In the genomic region with DNA sequence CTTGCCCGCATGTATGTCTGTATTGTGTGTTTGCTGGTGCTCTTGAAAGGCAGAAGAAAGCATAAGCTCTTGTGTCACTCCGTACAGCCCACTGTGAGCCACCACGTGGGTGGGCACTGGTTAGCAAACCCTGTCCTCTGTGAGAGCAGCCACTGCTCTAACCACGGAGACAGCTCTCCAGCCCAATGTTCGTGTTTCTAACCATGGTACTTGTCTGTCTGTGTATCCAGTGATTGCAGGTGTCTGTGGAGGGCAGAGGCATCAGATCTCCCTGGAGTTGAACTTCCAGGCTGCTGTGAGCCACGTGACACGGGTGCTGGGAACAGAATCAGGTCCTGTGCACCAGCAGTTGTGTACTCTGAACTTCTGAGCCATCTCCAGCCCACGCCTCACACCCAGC, we compare ENCODE assay signal across 29 mouse cellular contexts. TPM values are rescaled to one million over a fixed set of nuclear protein-coding genes. Genes with fewer than 3 reads are reported as not detected.
DNase-seq lines count a peak whose midpoint lies in the region; ATAC-seq and TF ChIP-seq lines count a peak whose summit lies in the region.
"Had no signal": no experiment of that assay in that cellular context is flagged by ENCODE, and none has a peak within 500 bp of the region (broad histone marks: within the 10 kb centered on the region; RNA-seq: fewer than 3 reads in every experiment).

No protein-coding gene starts in this region.

- no peaks in the 10 kb centered on the region for H3K9me3 ChIP-seq in heart, embryonic 12.5 days (replicated peaks)
- no peaks in the 10 kb centered on the region for H3K9me3 ChIP-seq in lung, embryonic 16.5 days (ENCODE audit: control insufficient read depth, low read length)
- no peaks in the 10 kb centered on the region for H3K9me3 ChIP-seq in lung, postnatal 0 days (ENCODE audit: low read length)
- H3K9me3 ChIP-seq: embryonic facial prominence, embryonic 13.5 days; embryonic facial prominence, embryonic 15.5 days; forebrain, embryonic 12.5 days had no signal

- no peak overlapping the region for H3K4me2 ChIP-seq in heart, embryonic 12.5 days
- H3K4me2 ChIP-seq in lung, embryonic 16.5 days (ENCODE audit: low read depth, low read length): no peak overlapping the region
- H3K4me2 ChIP-seq in lung, postnatal 0 days (replicated peaks; ENCODE audit: low read depth, low read length): no peak overlapping the region
- H3K4me2 ChIP-seq: embryonic facial prominence, embryonic 13.5 days; embryonic facial prominence, embryonic 15.5 days; forebrain, embryonic 12.5 days had no signal

- TF ChIP-seq EP300 in lung, postnatal 0 days (IDR thresholded peaks at IDR 0.05): no peak

- 89% methylated on average over 8 of the region's 8 CpGs for WGBS in heart, embryonic 12.5 days
- WGBS in lung, embryonic 16.5 days: 90% methylated on average over 8 of the region's 8 CpGs
- 93% methylated on average over 8 of the region's 8 CpGs for WGBS in lung, postnatal 0 days
- 81% methylated on average over 8 of the region's 8 CpGs for WGBS in small intestine, adult 2 months
- WGBS in cerebellum, adult 2 months: 94% methylated on average over 8 of the region's 8 CpGs

- H3K36me3 ChIP-seq in heart, embryonic 12.5 days: peaks cover 55% of the 10 kb centered on the region
- H3K36me3 ChIP-seq in lung, embryonic 16.5 days (ENCODE audit: control insufficient read depth, insufficient read depth, low read length): peaks cover 40% of the 10 kb centered on the region
- peaks cover 20% of the 10 kb centered on the region for H3K36me3 ChIP-seq in lung, postnatal 0 days (ENCODE audit: insufficient read depth, low read length)
- H3K36me3 ChIP-seq in small intestine, adult 2 months (ENCODE audit: control insufficient read depth, insufficient read depth, low read length): peaks cover 36% of the 10 kb centered on the region

- TF ChIP-seq POLR2A in small intestine, adult 2 months (IDR thresholded peaks at IDR 0.05; ENCODE audit: low read depth, low read length): no peak
- TF ChIP-seq POLR2A in cerebellum, adult 2 months (IDR thresholded peaks at IDR 0.05; ENCODE audit: borderline replicate concordance, insufficient read depth, low read length): no peak

- H3K27ac ChIP-seq in heart, embryonic 12.5 days (ENCODE audit: poor library complexity, severe bottlenecking): no peak overlapping the region
- peak overlapping the region; percentile 39; the same call in 1 of the 2 replicates for H3K27ac ChIP-seq in lung, embryonic 16.5 days (ENCODE audit: low read length)
- H3K27ac ChIP-seq in lung, postnatal 0 days (ENCODE audit: low read length): no peak overlapping the region
- peak overlapping the region; percentile 68; the same call in 1 of the 2 replicates for H3K27ac ChIP-seq in small intestine, adult 2 months (ENCODE audit: insufficient read depth, low read depth, low read length)
- H3K27ac ChIP-seq in cerebellum, adult 2 months (ENCODE audit: insufficient read depth, low read length): no peak overlapping the region
- H3K27ac ChIP-seq: embryonic facial prominence, embryonic 13.5 days; embryonic facial prominence, embryonic 15.5 days; forebrain, embryonic 10.5 days; forebrain, embryonic 12.5 days had no signal

- peak; percentile 82 for DNase-seq in heart, adult 11 months
- DNase-seq in lung, postnatal 0 days (ENCODE audit: low spot score): no peak
- peak; percentile 33 for DNase-seq in testis, postnatal 10 days (ENCODE audit: low spot score)
- no peak for DNase-seq in testis, postnatal 14 days (ENCODE audit: low spot score)
- DNase-seq in cerebellum, adult 2 months: no peak
- DNase-seq: adrenal gland, adult 8-10 months; adrenal gland, postnatal 14 days; adrenal gland, postnatal 36 days; cerebellum, adult 11-12 months; cerebellum, adult 8-10 months; cerebellum, adult 9-11 months; cerebellum, postnatal 14 days; cerebellum, postnatal 36 days; embryo, embryonic 11 days had no signal

- H3K9ac ChIP-seq in heart, embryonic 12.5 days: no peak overlapping the region
- no peak overlapping the region for H3K9ac ChIP-seq in lung, embryonic 16.5 days (ENCODE audit: low read length)
- no peak overlapping the region for H3K9ac ChIP-seq in lung, postnatal 0 days (replicated peaks; ENCODE audit: low read depth)
- H3K9ac ChIP-seq: embryonic facial prominence, embryonic 13.5 days; embryonic facial prominence, embryonic 15.5 days; forebrain, embryonic 12.5 days had no signal

- no peak for ATAC-seq in heart, embryonic 12.5 days (ENCODE audit: insufficient number of reproducible peaks, low FRiP score)
- no peak for ATAC-seq in lung, embryonic 16.5 days (ENCODE audit: low read depth)
- ATAC-seq in lung, postnatal 0 days: no peak
- ATAC-seq: activated CD4-positive, CD25-positive, alpha-beta regulatory T cell, adult 4 months; CD4-positive, CD25-positive, alpha-beta regulatory T cell, adult 4 months; forebrain, embryonic 14.5 days; forebrain, embryonic 16.5 days; Patski had no signal

- no peaks in the 10 kb centered on the region for H3K27me3 ChIP-seq in heart, embryonic 12.5 days (replicated peaks)
- H3K27me3 ChIP-seq in lung, embryonic 16.5 days (ENCODE audit: control insufficient read depth, insufficient read depth, low read depth, low read length): no peaks in the 10 kb centered on the region
- H3K27me3 ChIP-seq in lung, postnatal 0 days (replicated peaks; ENCODE audit: insufficient read depth, low read length): no peaks in the 10 kb centered on the region
- H3K27me3 ChIP-seq in small intestine, adult 2 months (ENCODE audit: control insufficient read depth, insufficient read depth, low read length): no peaks in the 10 kb centered on the region
- H3K27me3 ChIP-seq in cerebellum, adult 2 months (ENCODE audit: control insufficient read depth, insufficient read depth, low read length): no peaks in the 10 kb centered on the region
- H3K27me3 ChIP-seq: CH12.LX; embryonic facial prominence, embryonic 13.5 days; embryonic facial prominence, embryonic 15.5 days; forebrain, embryonic 12.5 days; Patski had no signal

- H3K4me3 ChIP-seq in heart, embryonic 12.5 days: no peak overlapping the region
- H3K4me3 ChIP-seq in lung, embryonic 16.5 days (ENCODE audit: low read length): no peak overlapping the region
- H3K4me3 ChIP-seq in lung, postnatal 0 days (ENCODE audit: low read depth, low read length): no peak overlapping the region
- H3K4me3 ChIP-seq in small intestine, adult 2 months (ENCODE audit: low read depth, low read length): no peak overlapping the region
- no peak overlapping the region for H3K4me3 ChIP-seq in cerebellum, adult 2 months (replicated peaks; ENCODE audit: insufficient read depth, low read depth, low read length)
- H3K4me3 ChIP-seq: embryonic facial prominence, embryonic 13.5 days; embryonic facial prominence, embryonic 15.5 days; erythroblast, embryonic 14.5 days; forebrain, embryonic 10.5 days; forebrain, embryonic 12.5 days had no signal

- peaks cover 11% of the 10 kb centered on the region for H3K4me1 ChIP-seq in heart, embryonic 12.5 days (replicated peaks)
- peaks cover 4% of the 10 kb centered on the region; the same call in 1 of the 2 replicates for H3K4me1 ChIP-seq in lung, embryonic 16.5 days (replicated peaks; ENCODE audit: control insufficient read depth, insufficient read depth, low read length)
- H3K4me1 ChIP-seq in lung, postnatal 0 days (ENCODE audit: insufficient read depth, low read depth, low read length): no peaks in the 10 kb centered on the region
- H3K4me1 ChIP-seq in small intestine, adult 2 months (ENCODE audit: control insufficient read depth, insufficient read depth, insufficient read length, low read length): peaks cover 30% of the 10 kb centered on the region
- peaks cover 3% of the 10 kb centered on the region; the same call in 1 of the 2 replicates for H3K4me1 ChIP-seq in cerebellum, adult 2 months (ENCODE audit: control insufficient read depth, insufficient read depth, low read length)

- TF ChIP-seq CTCF in lung, postnatal 0 days (IDR thresholded peaks at IDR 0.05): no peak
- no peak for TF ChIP-seq CTCF in small intestine, adult 2 months (IDR thresholded peaks at IDR 0.05; ENCODE audit: extremely low read depth, insufficient read length, insufficient replicate concordance, low read depth, low read length)
- no peak for TF ChIP-seq CTCF in cerebellum, adult 2 months (IDR thresholded peaks at IDR 0.05; ENCODE audit: borderline replicate concordance, insufficient read depth, low read depth, low read length)

RNA-seq across cellular contexts. Expression of gene Tbk1, which starts 4.3 kb away (rescaled TPM):
- 23.9 and 27.7 TPM in 2 replicates for polyA plus RNA-seq in heart, embryonic 12.5 days (2016; fragmentation: Nextera tagmentation; extraction: Ambion mirVana)
- polyA plus RNA-seq in lung, embryonic 16.5 days (2015; fragmentation: Nextera tagmentation; extraction: Ambion mirVana): 37.0 and 39.2 TPM in 2 replicates
- polyA plus RNA-seq in lung, postnatal 0 days (2015; fragmentation: Nextera tagmentation; extraction: Ambion mirVana): 25.9 and 28.0 TPM in 2 replicates
- 4.1 and 10.2 TPM in 2 replicates for polyA plus RNA-seq in small intestine, adult 2 months (2012; rRNA removed)
- 42.1 and 44.8 TPM in 2 replicates for polyA plus RNA-seq in cerebellum, adult 2 months (2012; rRNA removed)

RNA-seq across cellular contexts. Expression of gene Xpot, which starts 43.8 kb away (rescaled TPM):
- 43.7 and 47.6 TPM in 2 replicates for polyA plus RNA-seq in heart, embryonic 12.5 days (2016; fragmentation: Nextera tagmentation; extraction: Ambion mirVana)
- polyA plus RNA-seq in lung, embryonic 16.5 days (2015; fragmentation: Nextera tagmentation; extraction: Ambion mirVana): 35.4 and 42.8 TPM in 2 replicates
- 19.9 and 25.7 TPM in 2 replicates for polyA plus RNA-seq in lung, postnatal 0 days (2015; fragmentation: Nextera tagmentation; extraction: Ambion mirVana)
- 34.9 and 35.3 TPM in 2 replicates for polyA plus RNA-seq in small intestine, adult 2 months (2012; rRNA removed)
- polyA plus RNA-seq in cerebellum, adult 2 months (2012; rRNA removed): 64.9 and 68.8 TPM in 2 replicates

RNA-seq across cellular contexts. Expression of gene D930020B18Rik, which starts 59.1 kb away (rescaled TPM):
- 0.09 TPM in 1 of 2 replicates, not detected in the other for polyA plus RNA-seq in heart, embryonic 12.5 days (2016; fragmentation: Nextera tagmentation; extraction: Ambion mirVana)
- polyA plus RNA-seq in lung, embryonic 16.5 days (2015; fragmentation: Nextera tagmentation; extraction: Ambion mirVana): 0.30 and 0.38 TPM in 2 replicates
- polyA plus RNA-seq in lung, postnatal 0 days (2015; fragmentation: Nextera tagmentation; extraction: Ambion mirVana): 0.44 and 0.48 TPM in 2 replicates
- polyA plus RNA-seq in small intestine, adult 2 months (2012; rRNA removed): 0.23 and 0.62 TPM in 2 replicates
- polyA plus RNA-seq in cerebellum, adult 2 months (2012; rRNA removed): 0.67 and 0.87 TPM in 2 replicates
- polyA plus RNA-seq: erythroblast, embryonic 14.5 days; G1E; Patski had no signal

Comparison
In these comparisons a context has a peak if more than half of its experiments do, and no peak if none do; other contexts are left out.
1. DNase-seq: peak in heart, adult 11 months (single experiment) and testis, postnatal 10 days (single experiment); none in lung, postnatal 0 days (single experiment), testis, postnatal 14 days (single experiment) and cerebellum, adult 2 months (0 of 2).
2. H3K27ac ChIP-seq: peak in lung, embryonic 16.5 days (single experiment) and small intestine, adult 2 months (single experiment); none in heart, embryonic 12.5 days (single experiment), lung, postnatal 0 days (single experiment) and cerebellum, adult 2 months (single experiment).